Mouse (Mus musculus) MEL (cell line): ENCODE data around the gene Nme1. TPM values are rescaled to one million over a fixed set of nuclear protein-coding genes. Genes with fewer than 3 reads are reported as not detected.

Experiments
- DNase-seq: peaks from one replicate; pipeline ENCODE4 v3.0.0; 2011; ENCODE audit warnings: low read depth, low spot score
- H3K27ac ChIP-seq: 2 replicates; pipeline ENCODE4 v1.5.1; 2012; ENCODE audit warnings: low read depth, mild to moderate bottlenecking, control low read depth, low read length, moderate library complexity; ENCODE audit not compliant: control insufficient read depth
- H3K27me3 ChIP-seq, 2 experiments: fragments of 150-350 bp in 1 of 2; sonication (generic) in 1 of 2; 2 replicates each; pipeline ENCODE4 v1.6.1; 2012; ENCODE audit warnings: low read length in 2 of 2, mild to moderate bottlenecking in 2 of 2, improper control_type of control experiment in 1 of 2, moderate library complexity in 1 of 2; ENCODE audit not compliant: insufficient read depth in 2 of 2, control insufficient read depth in 1 of 2
- H3K36me3 ChIP-seq, 2 experiments: 2 replicates each; pipeline ENCODE4 v1.6.1; 2012 to 2014; ENCODE audit warnings: low read length in 2 of 2, improper control_type of control experiment in 1 of 2, inconsistent platforms in 1 of 2, mild to moderate bottlenecking in 1 of 2; ENCODE audit not compliant: insufficient read depth in 2 of 2, control insufficient read depth in 1 of 2
- H3K4me1 ChIP-seq, 2 experiments: fragments of 150-350 bp in 1 of 2; sonication (generic) in 1 of 2; 2 replicates each; pipeline ENCODE4 v1.6.1; 2012; ENCODE audit warnings: low read length in 2 of 2, improper control_type of control experiment in 1 of 2, mild to moderate bottlenecking in 1 of 2; ENCODE audit not compliant: insufficient read depth in 2 of 2, control insufficient read depth in 1 of 2
- H3K4me3 ChIP-seq, 2 experiments: fragments of 150-350 bp in 1 of 2; sonication (generic) in 1 of 2; 2 replicates each; pipeline ENCODE4 v1.5.1; 2012; ENCODE audit warnings: low read depth in 2 of 2, low read length in 2 of 2, mild to moderate bottlenecking in 2 of 2, moderate library complexity in 2 of 2, control low read depth in 1 of 2, improper control_type of control experiment in 1 of 2; ENCODE audit not compliant: control insufficient read depth in 1 of 2, insufficient read depth in 1 of 2
- H3K79me2 ChIP-seq: 2 replicates; pipeline ENCODE4 v1.6.1; 2012; ENCODE audit warnings: mild to moderate bottlenecking, low read length, moderate library complexity; ENCODE audit not compliant: control insufficient read depth, poor library complexity, insufficient read depth
- H3K9ac ChIP-seq: 2 replicates; pipeline ENCODE4 v1.6.1; 2012; ENCODE audit warnings: low read depth, mild to moderate bottlenecking, control low read depth, low read length, moderate library complexity; ENCODE audit not compliant: control insufficient read depth, poor library complexity, severe bottlenecking
- H3K9me3 ChIP-seq: fragments of 150-350 bp; sonication (generic); replicated peaks from 2 replicates; pipeline ENCODE4 v1.6.1; 2012; ENCODE audit warnings: mild to moderate bottlenecking, low read length, improper control_type of control experiment, moderate library complexity; ENCODE audit not compliant: insufficient read depth
- CHD1 ChIP-seq: IDR thresholded peaks from 2 replicates; pipeline ENCODE4 v1.6.1; 2012; ENCODE audit warnings: low read depth, mild to moderate bottlenecking, inconsistent platforms, low read length, improper control_type of control experiment
- CHD2 ChIP-seq: IDR thresholded peaks from 2 replicates; pipeline ENCODE4 v1.6.1; 2011; ENCODE audit warnings: low read length, improper control_type of control experiment
- CTCF ChIP-seq, 3 experiments: IDR thresholded peaks in 2 of 3; conservative IDR thresholded peaks in 1 of 3; 2 replicates each; pipeline ENCODE4 v1.5.1; 2011 to 2012; ENCODE audit warnings: low read length in 3 of 3, low read depth in 2 of 3, mild to moderate bottlenecking in 2 of 3, improper control_type of control experiment in 1 of 3, inconsistent platforms in 1 of 3, mixed read lengths in 1 of 3, moderate library complexity in 1 of 3; ENCODE audit not compliant: control insufficient read depth in 1 of 3, insufficient read depth in 1 of 3, poor library complexity in 1 of 3, severe bottlenecking in 1 of 3
- E2F4 ChIP-seq: IDR thresholded peaks from 2 replicates; pipeline ENCODE4 v1.6.1; 2011; ENCODE audit warnings: low read depth, low read length, improper control_type of control experiment, borderline replicate concordance
- EP300 ChIP-seq, 2 experiments: IDR thresholded peaks; 2 replicates each; pipeline ENCODE4 v1.6.1; 2011; ENCODE audit warnings: improper control_type of control experiment in 2 of 2, low read length in 2 of 2, low read depth in 1 of 2, mild to moderate bottlenecking in 1 of 2
- HCFC1 ChIP-seq: IDR thresholded peaks from 2 replicates; pipeline ENCODE4 v1.6.1; 2012; ENCODE audit warnings: low read depth, mild to moderate bottlenecking, inconsistent platforms, low read length, improper control_type of control experiment, moderate library complexity
- JUND ChIP-seq: IDR thresholded peaks from 2 replicates; pipeline ENCODE4 v1.6.1; 2011; ENCODE audit warnings: low read depth, mild to moderate bottlenecking, improper control_type of control experiment, low read length
- KAT2A ChIP-seq: conservative IDR thresholded peaks from 2 replicates; pipeline ENCODE4 v1.6.1; 2012; ENCODE audit warnings: low read depth, low read length, improper control_type of control experiment, inconsistent platforms
- MAFK ChIP-seq: IDR thresholded peaks from 2 replicates; pipeline ENCODE4 v1.6.1; 2011; ENCODE audit warnings: low read depth, mild to moderate bottlenecking, low read length, improper control_type of control experiment, borderline replicate concordance
- MAX ChIP-seq: IDR thresholded peaks from 2 replicates; pipeline ENCODE4 v1.6.1; 2011; ENCODE audit warnings: low read length, improper control_type of control experiment
- MAZ ChIP-seq: IDR thresholded peaks from 2 replicates; pipeline ENCODE4 v1.6.1; 2012; ENCODE audit warnings: low read depth, mild to moderate bottlenecking, inconsistent platforms, low read length, improper control_type of control experiment
- MYB ChIP-seq: IDR thresholded peaks from 2 replicates; pipeline ENCODE4 v1.6.1; 2011; ENCODE audit warnings: mild to moderate bottlenecking, low read depth, low read length, improper control_type of control experiment
- POLR2AphosphoS2 ChIP-seq: IDR thresholded peaks from 2 replicates; pipeline ENCODE4 v1.6.1; 2011; ENCODE audit warnings: low read length, improper control_type of control experiment
- POLR2AphosphoS5 ChIP-seq: IDR thresholded peaks from 2 replicates; pipeline ENCODE4 v1.6.1; 2012; ENCODE audit warnings: low read depth, borderline replicate concordance, mild to moderate bottlenecking, inconsistent platforms, low read length, moderate library complexity, mixed read lengths
- RAD21 ChIP-seq: IDR thresholded peaks from 2 replicates; pipeline ENCODE4 v1.6.1; 2011; ENCODE audit warnings: mild to moderate bottlenecking, low read depth, low read length, improper control_type of control experiment
- RCOR1 ChIP-seq: IDR thresholded peaks from 2 replicates; pipeline ENCODE4 v1.6.1; 2012; ENCODE audit warnings: low read depth, mild to moderate bottlenecking, inconsistent platforms, low read length, improper control_type of control experiment
- TAL1 ChIP-seq: IDR thresholded peaks from 2 replicates; pipeline ENCODE4 v1.6.1; 2012; ENCODE audit warnings: mild to moderate bottlenecking, inconsistent platforms, low read length, moderate library complexity, mixed read lengths
- TCF12 ChIP-seq: IDR thresholded peaks from 2 replicates; pipeline ENCODE4 v1.6.1; 2014; ENCODE audit warnings: low read depth, mild to moderate bottlenecking, inconsistent platforms, low read length, improper control_type of control experiment, moderate library complexity
- UBTF ChIP-seq: IDR thresholded peaks from 2 replicates; pipeline ENCODE4 v1.6.1; 2012; ENCODE audit warnings: low read depth, mild to moderate bottlenecking, inconsistent platforms, low read length, improper control_type of control experiment, moderate library complexity, borderline replicate concordance; ENCODE audit not compliant: insufficient read depth
- USF2 ChIP-seq, 2 experiments: IDR thresholded peaks; 2 replicates each; pipeline ENCODE4 v1.6.1; 2011 to 2012; ENCODE audit warnings: improper control_type of control experiment in 2 of 2, low read length in 2 of 2, borderline replicate concordance in 1 of 2, inconsistent platforms in 1 of 2, low read depth in 1 of 2, mild to moderate bottlenecking in 1 of 2; ENCODE audit not compliant: insufficient read depth in 1 of 2
- ZMIZ1 ChIP-seq: IDR thresholded peaks from 2 replicates; pipeline ENCODE4 v1.6.1; 2012; ENCODE audit warnings: low read depth, mild to moderate bottlenecking, inconsistent platforms, low read length, improper control_type of control experiment, moderate library complexity
- polyA plus RNA-seq, 2 experiments: library from polyadenylated mRNA; stranded (reverse) in 1 of 2; unstranded in 1 of 2; fragments of >175 nt in 1 of 2; fragments of >200 nt in 1 of 2; gene quantifications; 2 replicates each; pipeline versions ENCODE4 v1.2.1 to v1.2.4; 2012; ENCODE audit warnings: low replicate concordance in 2 of 2, low read depth in 1 of 2; ENCODE audit not compliant: insufficient read length in 2 of 2, insufficient read depth in 1 of 2, missing spikeins in 1 of 2
- total RNA-seq: library from RNA; depleted of rRNA; stranded (reverse); fragments of 300-350 nt; gene quantifications from 2 replicates; pipeline ENCODE4 v1.2.3, GENCODE M21; 2012

The Nme1 gene
- total and polyA plus RNA-seq, 3 experiments, result 131 to 210 TPM; not detected in 1

DNA sequence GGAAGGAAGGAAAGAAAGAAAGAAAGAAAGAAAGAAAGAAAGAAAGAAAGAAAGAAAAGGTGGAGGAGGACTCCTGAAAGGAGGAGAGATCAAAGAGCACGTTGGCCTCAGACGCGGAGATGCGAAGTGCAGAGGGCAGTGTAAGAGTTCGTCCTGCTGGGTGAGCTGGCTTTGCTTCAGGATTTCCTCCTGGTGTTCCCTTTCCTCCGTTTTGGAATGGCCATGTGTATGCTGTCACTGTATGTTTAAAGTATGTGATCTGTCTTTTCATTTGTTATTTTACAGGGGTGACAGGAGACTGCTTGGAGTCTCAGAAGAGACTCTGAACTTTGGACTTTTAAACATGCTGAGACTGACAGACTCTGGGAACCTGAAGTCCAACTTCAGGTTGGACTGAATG lies 6.8 kb downstream of the Nme1 start:
- DNase-seq, result no peak
- Histone ChIP-seq H3K36me3 (peaks cover 26 to 33% of the 10 kb centered on the region in 2 experiments), H3K79me2 (peaks cover 26% of the 10 kb centered on the region), H3K27me3 (no peaks in the 10 kb centered on the region), H3K9me3 (no peaks in the 10 kb centered on the region), H3K9ac (no peak overlapping the region), H3K4me1 (peaks cover 2 to 27% of the 10 kb centered on the region in 2 experiments), H3K27ac (no peak overlapping the region), H3K4me3 (no peak overlapping the region)
- no peak for TF ChIP-seq KAT2A
- no peak for TF ChIP-seq MYB
- TF ChIP-seq CTCF (IDR thresholded peaks at IDR 0.05 in 2 of 3, conservative IDR thresholded peaks at IDR 0.05 in 1 of 3; ENCODE audit: control insufficient read depth in 1 of 3, insufficient read depth in 1 of 3, low read depth in 2 of 3, low read length in 3 of 3, poor library complexity in 1 of 3, severe bottlenecking in 1 of 3), result no peak
- no peak for TF ChIP-seq UBTF
- TF ChIP-seq CHD2, result no peak
- no peak for TF ChIP-seq ZMIZ1
- TF ChIP-seq CHD1, result no peak

GRCm38 (mm10) chr11:93957746-93958145 lies 10.6 kb downstream of the Nme1 start:
- Histone ChIP-seq H3K9ac (no peak overlapping the region), H3K27ac (no peak overlapping the region), H3K4me1 (peaks cover 0 to 26% of the 10 kb centered on the region in 2 experiments; a peak in 3 of 4 replicates), H3K4me3 (no peak overlapping the region), H3K79me2 (peaks cover 24% of the 10 kb centered on the region), H3K36me3 (peaks cover 15 to 23% of the 10 kb centered on the region in 2 experiments), H3K9me3 (no peaks in the 10 kb centered on the region), H3K27me3 (no peaks in the 10 kb centered on the region)
- DNase-seq, result no peak
- TF ChIP-seq JUND, result no peak
- TF ChIP-seq USF2 (IDR thresholded peaks at IDR 0.05; ENCODE audit: borderline replicate concordance in 1 of 2, insufficient read depth in 1 of 2, low read depth in 1 of 2, low read length in 2 of 2), result no peak
- no peak for TF ChIP-seq MAZ
- TF ChIP-seq TCF12, result no peak
- no peak for TF ChIP-seq MAFK
- TF ChIP-seq RCOR1, result no peak
- no peak for TF ChIP-seq MAX
- no peak for TF ChIP-seq KAT2A
- no peak for TF ChIP-seq HCFC1
- TF ChIP-seq MYB, result no peak
- TF ChIP-seq RAD21, result no peak
- TF ChIP-seq POLR2AphosphoS2, result no peak; the same call in 1 of the 2 replicates
- TF ChIP-seq TAL1, result no peak
- TF ChIP-seq POLR2AphosphoS5, result no peak
- TF ChIP-seq E2F4, result no peak
- no peak for TF ChIP-seq EP300 (IDR thresholded peaks at IDR 0.05; ENCODE audit: low read depth in 1 of 2, low read length in 2 of 2)
